Mouse (Mus musculus): ENCODE measurements around the gene Fthl17e. TPM values are rescaled to one million over a fixed set of nuclear protein-coding genes. Genes with fewer than 3 reads are reported as not detected.

Gene Fthl17e
- polyA plus RNA-seq (2015; fragmentation: Illumina TruSeq; extraction: RNeasy Lipid Tissue Mini Kit (QIAGEN cat#74804); ENCODE audit: insufficient read depth, low read depth, low replicate concordance): not detected

GRCm38 (mm10) chrX:9033193-9033592, at the start of gene Fthl17e:
Gene Fthl17e, plus strand, starts transcription at chrX:9033493.

GRCm38 (mm10) chrX:8986655-8987054, 46.6 kb upstream of the Fthl17e start, which contains the start of gene Fthl17d:
Gene Fthl17d, minus strand, starts transcription at chrX:8986755.

GRCm38 (mm10) chrX:9062715-9063114, 29.4 kb downstream of the Fthl17e start, which contains the start of gene Fthl17f:
Gene Fthl17f, plus strand, starts transcription at chrX:9063015.

Other genes with a start within 250 kb of the Fthl17e start
- gene Ssxb5, start 229.8 kb upstream of the Fthl17e start, polyA plus RNA-seq (2015; fragmentation: Illumina TruSeq; extraction: RNeasy Lipid Tissue Mini Kit (QIAGEN cat#74804); ENCODE audit: insufficient read depth, low read depth, low replicate concordance): not detected
- gene Gm6592, start 189.5 kb upstream of the Fthl17e start, polyA plus RNA-seq (2015; fragmentation: Illumina TruSeq; extraction: RNeasy Lipid Tissue Mini Kit (QIAGEN cat#74804); ENCODE audit: insufficient read depth, low read depth, low replicate concordance): not detected
- not detected for gene Gm5751, start 159.2 kb upstream of the Fthl17e start, polyA plus RNA-seq (2015; fragmentation: Illumina TruSeq; extraction: RNeasy Lipid Tissue Mini Kit (QIAGEN cat#74804); ENCODE audit: insufficient read depth, low read depth, low replicate concordance)
- 1.4 TPM for gene B630019K06Rik, start 141.1 kb upstream of the Fthl17e start, polyA plus RNA-seq (2015; fragmentation: Illumina TruSeq; extraction: RNeasy Lipid Tissue Mini Kit (QIAGEN cat#74804); ENCODE audit: insufficient read depth, low read depth, low replicate concordance)
- gene Fthl17b, start 70.5 kb upstream of the Fthl17e start, polyA plus RNA-seq (2015; fragmentation: Illumina TruSeq; extraction: RNeasy Lipid Tissue Mini Kit (QIAGEN cat#74804); ENCODE audit: insufficient read depth, low read depth, low replicate concordance): not detected
- not detected for gene Fthl17c, start 56.9 kb upstream of the Fthl17e start, polyA plus RNA-seq (2015; fragmentation: Illumina TruSeq; extraction: RNeasy Lipid Tissue Mini Kit (QIAGEN cat#74804); ENCODE audit: insufficient read depth, low read depth, low replicate concordance)
- not detected for gene Fthl17d, start 46.7 kb upstream of the Fthl17e start, polyA plus RNA-seq (2015; fragmentation: Illumina TruSeq; extraction: RNeasy Lipid Tissue Mini Kit (QIAGEN cat#74804); ENCODE audit: insufficient read depth, low read depth, low replicate concordance)
- not detected for gene Fthl17f, start 29.5 kb downstream of the Fthl17e start, polyA plus RNA-seq (2015; fragmentation: Illumina TruSeq; extraction: RNeasy Lipid Tissue Mini Kit (QIAGEN cat#74804); ENCODE audit: insufficient read depth, low read depth, low replicate concordance)
- not detected for gene 4930402K13Rik, start 71.1 kb downstream of the Fthl17e start, polyA plus RNA-seq (2015; fragmentation: Illumina TruSeq; extraction: RNeasy Lipid Tissue Mini Kit (QIAGEN cat#74804); ENCODE audit: insufficient read depth, low read depth, low replicate concordance)
- gene Lancl3, start 166.4 kb downstream of the Fthl17e start, polyA plus RNA-seq (2015; fragmentation: Illumina TruSeq; extraction: RNeasy Lipid Tissue Mini Kit (QIAGEN cat#74804); ENCODE audit: insufficient read depth, low read depth, low replicate concordance): 0.46 TPM
- not detected for gene Gm14862, start 223.4 kb downstream of the Fthl17e start, polyA plus RNA-seq (2015; fragmentation: Illumina TruSeq; extraction: RNeasy Lipid Tissue Mini Kit (QIAGEN cat#74804); ENCODE audit: insufficient read depth, low read depth, low replicate concordance)
- gene Xk, start 239.3 kb downstream of the Fthl17e start, polyA plus RNA-seq (2015; fragmentation: Illumina TruSeq; extraction: RNeasy Lipid Tissue Mini Kit (QIAGEN cat#74804); ENCODE audit: insufficient read depth, low read depth, low replicate concordance): 1.3 TPM

Measured in pancreas, adult 10 weeks (tissue).